Mouse (Mus musculus) adrenal gland, postnatal 14 days (tissue): Measurements from ENCODE around the gene Thoc6. TPM values are rescaled to one million over a fixed set of nuclear protein-coding genes. Genes with fewer than 3 reads are reported as not detected.

Experiments
- DNase-seq: peaks from one replicate; pipeline ENCODE4 v3.0.0; 2021; ENCODE audit warnings: mixed read lengths
- total RNA-seq: library from RNA; stranded (reverse); gene quantifications from 2 replicates; pipeline ENCODE4 v1.2.3, GENCODE M21; 2021

Gene Thoc6
- total RNA-seq, 1 experiment from 2014 or later, result 25.2 TPM

DNA sequence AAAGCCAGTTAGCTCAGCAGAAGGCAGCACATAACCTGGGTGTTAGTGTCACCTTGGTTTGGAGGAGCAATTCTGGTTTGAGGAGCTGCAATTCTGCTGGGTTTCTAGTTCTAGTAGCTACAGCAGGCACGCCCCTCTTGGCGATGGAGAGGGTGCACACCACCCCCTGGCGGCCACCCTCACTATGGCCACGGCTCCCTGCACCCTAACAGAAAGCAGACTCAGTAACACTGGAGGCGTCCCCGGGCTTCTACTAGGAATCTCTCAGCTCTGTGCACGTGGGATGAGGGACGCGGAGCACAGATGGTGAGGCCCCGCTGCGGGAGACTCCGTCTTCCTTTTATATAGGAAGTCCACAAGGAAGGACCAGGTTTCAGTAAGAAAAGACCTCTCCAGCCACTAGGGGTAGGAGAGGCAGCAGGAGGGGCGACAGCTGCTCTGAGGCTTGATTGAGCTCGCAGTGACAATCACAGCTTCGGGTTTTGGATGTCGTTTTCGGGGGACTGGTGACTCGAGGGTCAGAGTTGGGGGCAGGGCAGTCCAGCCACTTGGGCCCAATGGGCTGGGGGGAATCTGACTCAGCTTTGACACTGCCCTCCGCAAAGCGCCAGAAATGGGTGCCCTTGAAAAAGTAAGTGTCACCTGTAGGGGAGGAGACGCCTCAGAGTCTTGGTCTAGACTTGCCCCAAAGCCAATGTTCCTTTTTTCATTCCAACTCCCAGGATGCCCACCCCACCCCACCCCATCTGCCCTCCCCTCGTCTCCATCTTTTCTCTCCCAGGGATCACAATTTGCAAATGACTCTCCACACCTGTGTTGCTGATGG lies 43.3 kb downstream of the Thoc6 start:
- peak; percentile 92 for DNase-seq

- no peak for DNase-seq
Measured at GRCm38 (mm10) chr17:23627813-23628212, 45.9 kb downstream of the Thoc6 start.

GRCm38 (mm10) chr17:23620351-23620750 lies 53.3 kb downstream of the Thoc6 start:
- DNase-seq, result no peak

Other genes starting within 250 kb of the Thoc6 start
- not detected in 2 replicates for gene Vmn2r117, start 194.2 kb downstream of the Thoc6 start, total RNA-seq
- gene Zfp213, start 109.6 kb downstream of the Thoc6 start, total RNA-seq, result 9.2 and 9.9 TPM in 2 replicates
- 8.5 and 14.6 TPM in 2 replicates for gene Zfp13, start 74.4 kb downstream of the Thoc6 start, total RNA-seq
- not detected in 2 replicates for gene Zscan10, start 73.0 kb downstream of the Thoc6 start, total RNA-seq
- 0.37 and 0.53 TPM in 2 replicates for gene Mmp25, start 28.6 kb downstream of the Thoc6 start, total RNA-seq
- not detected in 2 replicates for gene Bicdl2, start 13.4 kb downstream of the Thoc6 start, total RNA-seq
- 158 and 163 TPM in 2 replicates for gene Hcfc1r1, start 286 bp downstream of the Thoc6 start, total RNA-seq
- 85.2 and 119 TPM in 2 replicates for gene Tnfrsf12a, start 3.6 kb upstream of the Thoc6 start, total RNA-seq
- 0.30 TPM in 1 of 2 replicates, not detected in the other for gene Cldn6, start 5.4 kb upstream of the Thoc6 start, total RNA-seq
- not detected in 2 replicates for gene Cldn9, start 10.1 kb upstream of the Thoc6 start, total RNA-seq
- 1.9 and 3.8 TPM in 2 replicates for gene 1520401A03Rik, start 48.9 kb upstream of the Thoc6 start, total RNA-seq
- 9.7 and 11.3 TPM in 2 replicates for gene Pkmyt1, start 52.5 kb upstream of the Thoc6 start, total RNA-seq
- 11.3 and 14.3 TPM in 2 replicates for gene Paqr4, start 67.0 kb upstream of the Thoc6 start, total RNA-seq
- gene Kremen2, start 72.0 kb upstream of the Thoc6 start, total RNA-seq, result not detected in 2 replicates
- 44.4 and 46.4 TPM in 2 replicates for gene Flywch1, start 97.7 kb upstream of the Thoc6 start, total RNA-seq
- 6.5 and 9.8 TPM in 2 replicates for gene Flywch2, start 112.2 kb upstream of the Thoc6 start, total RNA-seq
- gene Srrm2, start 116.7 kb upstream of the Thoc6 start, total RNA-seq, result 515 and 599 TPM in 2 replicates
- gene Elob, start 155.3 kb upstream of the Thoc6 start, total RNA-seq, result 376 and 380 TPM in 2 replicates
- gene Prss33, start 162.2 kb upstream of the Thoc6 start, total RNA-seq, result not detected in 2 replicates
- not detected in 2 replicates for gene Prss32, start 170.0 kb upstream of the Thoc6 start, total RNA-seq
- 0.56 TPM in 1 of 2 replicates, not detected in the other for gene Prss41, start 170.3 kb upstream of the Thoc6 start, total RNA-seq
- gene Prss21, start 194.2 kb upstream of the Thoc6 start, total RNA-seq, result not detected in 2 replicates
- gene Dcpp1, start 207.0 kb upstream of the Thoc6 start, total RNA-seq, result not detected in 2 replicates
- not detected in 2 replicates for gene Dcpp2, start 207.0 kb upstream of the Thoc6 start, total RNA-seq
- not detected in 2 replicates for gene Dcpp3, start 243.6 kb upstream of the Thoc6 start, total RNA-seq